Mouse (Mus musculus) kidney, embryonic 14.5 days (tissue): ENCODE results near the gene Aifm2. TPM values are rescaled to one million over a fixed set of nuclear protein-coding genes. Genes with fewer than 3 reads are reported as not detected.
A peak's percentile ranks its signal among the peaks of the same experiment; 100 is the strongest.

ENCODE experiments used
- ATAC-seq: fragments of 200-750 bp; cut with Nextera tagmentation; 2 replicates; pipeline ENCODE4 v1.8.0; 2017; ENCODE audit warnings: moderate number of reproducible peaks, mild to moderate bottlenecking, moderate TSS enrichment, moderate library complexity; ENCODE audit not compliant: low FRiP score, low TSS enrichment
- H3K27ac ChIP-seq: fragments of 300-500 bp; sonication (generic); 2 replicates; pipeline ENCODE4 v1.5.1; 2014; ENCODE audit warnings: low read depth, mild to moderate bottlenecking, low read length, moderate library complexity, mixed read lengths
- H3K27me3 ChIP-seq: fragments of 300-500 bp; sonication (generic); 2 replicates; pipeline ENCODE4 v1.6.1; 2014; ENCODE audit warnings: mild to moderate bottlenecking, low read length; ENCODE audit not compliant: control insufficient read depth, insufficient read depth
- H3K36me3 ChIP-seq: fragments of 300-500 bp; sonication (generic); 2 replicates; pipeline ENCODE4 v1.6.1; 2014; ENCODE audit warnings: low read length, mixed read lengths; ENCODE audit not compliant: control insufficient read depth, insufficient read depth
- H3K4me1 ChIP-seq: fragments of 300-500 bp; sonication (generic); 2 replicates; pipeline ENCODE4 v1.6.1; 2014; ENCODE audit warnings: low read length, mixed read lengths; ENCODE audit not compliant: control insufficient read depth, insufficient read depth
- H3K4me2 ChIP-seq: fragments of 300-500 bp; sonication (generic); replicated peaks from 2 replicates; pipeline ENCODE4 v1.6.1; 2014; ENCODE audit warnings: low read depth, mild to moderate bottlenecking, low read length
- H3K4me3 ChIP-seq: fragments of 300-500 bp; sonication (generic); 2 replicates; pipeline ENCODE4 v1.5.1; 2014; ENCODE audit warnings: mild to moderate bottlenecking, low read length
- H3K9ac ChIP-seq: fragments of 300-500 bp; sonication (generic); 2 replicates; pipeline ENCODE4 v1.6.1; 2014; ENCODE audit warnings: low read depth, mild to moderate bottlenecking, low read length, moderate library complexity
- H3K9me3 ChIP-seq: fragments of 300-500 bp; sonication (generic); 2 replicates; pipeline ENCODE4 v1.6.1; 2016; ENCODE audit warnings: low read length; ENCODE audit not compliant: control insufficient read depth
- WGBS: fragments of 180-500 bp; shearing (Covaris S2); extraction: QIAGEN DNeasy Blood & Tissue Kit; methylation state at CpG from one replicate; pipeline ENCODE4 v1.1.7; 2014; 5-methylcytosine and 5-hydroxymethylcytosine counted together
- polyA plus RNA-seq: library from polyadenylated mRNA; unstranded; fragments of >200 nt; fragmentation: Nextera tagmentation; extraction: Ambion mirVana; gene quantifications from 2 replicates; pipeline ENCODE4 v1.2.1, GENCODE M21; 2014

The Aifm2 gene
- polyA plus RNA-seq, result 10.1 and 15.1 TPM in 2 replicates

DNA sequence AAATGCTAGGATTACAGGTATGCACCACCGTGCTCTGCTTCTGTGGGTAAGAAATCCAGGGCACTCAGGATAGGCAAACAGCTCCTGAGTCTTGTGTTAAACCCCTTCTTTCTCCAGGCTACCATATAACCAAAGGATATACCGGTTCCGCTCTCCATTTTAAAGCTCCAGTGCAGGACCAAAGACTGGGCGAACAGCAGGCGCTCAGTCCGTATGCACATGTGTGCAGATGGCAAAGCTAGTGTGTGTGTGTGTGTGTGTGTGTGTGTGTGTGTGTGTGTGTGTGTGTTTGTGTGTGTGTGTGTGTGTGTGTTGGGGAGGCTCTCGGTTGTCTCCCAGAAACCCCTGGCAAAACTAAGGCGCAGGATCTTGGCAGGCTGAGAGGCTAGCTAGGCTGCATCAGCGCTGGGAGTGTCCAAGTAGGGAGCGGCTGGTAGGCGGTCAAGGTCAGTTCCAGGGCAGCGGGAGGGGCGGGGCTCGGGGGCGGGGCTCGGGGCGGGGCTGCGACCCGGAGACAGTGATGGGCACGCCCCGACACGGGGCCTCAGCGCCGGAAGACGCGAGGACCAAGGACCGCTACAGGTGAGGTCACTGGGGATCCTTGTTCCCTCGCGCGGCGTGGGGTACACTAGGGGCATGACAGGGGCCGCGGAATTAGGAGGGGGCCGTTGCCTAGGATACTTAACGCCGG, at the start of gene Aifm2:
Gene Aifm2, plus strand, starts transcription at position 493 of the 691 bp plus-strand sequence.
- H3K9me3 ChIP-seq, result no peaks in the 10 kb centered on the region
- peak; percentile 94 for ATAC-seq
- peak within 1 kb of the TSS; percentile 64 for H3K4me3 ChIP-seq
- no peaks in the 10 kb centered on the region for H3K36me3 ChIP-seq
- 12% methylated on average over 36 of the region's 36 CpGs for WGBS
- peaks cover 4% of the 10 kb centered on the region; the same call in 1 of the 2 replicates for H3K4me1 ChIP-seq
- H3K27ac ChIP-seq, result no peak within 1 kb of the TSS
- peak within 1 kb of the TSS; percentile 52 for H3K9ac ChIP-seq
- no peaks in the 10 kb centered on the region for H3K27me3 ChIP-seq
- H3K4me2 ChIP-seq, result peak within 1 kb of the TSS; percentile 83

DNA sequence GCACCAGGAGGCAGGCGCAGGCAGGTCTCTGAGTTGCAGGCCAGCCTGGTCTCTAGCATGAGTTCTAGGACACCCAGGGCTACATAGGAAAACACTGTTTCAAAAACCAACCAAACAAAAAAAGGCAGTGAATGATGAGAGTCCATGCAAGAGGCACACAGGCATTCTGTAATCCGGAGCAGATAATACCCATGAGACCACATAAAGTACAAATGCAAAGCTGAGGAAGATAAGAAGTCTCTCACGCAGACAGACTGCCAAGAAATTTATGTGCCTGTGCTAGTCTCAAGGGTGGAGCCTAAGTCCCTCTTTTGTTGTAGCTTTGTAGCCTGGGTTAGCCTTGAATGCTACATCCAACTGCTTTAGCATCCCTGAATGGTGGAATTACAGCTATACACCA, 49.4 kb upstream of the Aifm2 start:
- Histone ChIP-seq H3K9ac (no peak overlapping the region), H3K27ac (no peak overlapping the region), H3K4me3 (no peak overlapping the region), H3K9me3 (no peaks in the 10 kb centered on the region), H3K27me3 (no peaks in the 10 kb centered on the region), H3K36me3 (peaks cover 85% of the 10 kb centered on the region), H3K4me2 (no peak overlapping the region), H3K4me1 (no peaks in the 10 kb centered on the region)
- no peak for ATAC-seq
- 84% methylated on average over 3 of the region's 3 CpGs for WGBS

DNA sequence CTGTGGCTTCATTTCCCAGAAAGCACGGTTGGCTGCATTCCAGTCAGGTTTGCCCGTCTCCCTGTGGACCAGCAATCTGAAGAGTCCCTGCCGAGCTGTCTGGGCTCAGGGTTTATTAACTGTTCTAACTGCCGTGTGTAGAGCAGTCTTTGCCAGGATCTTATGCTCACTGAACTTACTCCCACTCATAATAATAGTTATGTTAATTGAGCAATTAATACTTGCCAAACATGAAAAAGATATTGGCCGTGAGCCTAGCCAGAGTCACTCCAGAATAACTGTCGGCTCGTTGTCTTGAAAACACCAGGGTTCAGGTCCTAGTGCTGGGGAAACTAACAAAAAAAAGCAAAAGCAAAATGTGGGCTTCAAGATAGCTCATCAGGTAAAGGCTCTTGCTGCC, 45.8 kb upstream of the Aifm2 start:
- Histone ChIP-seq H3K9me3 (no peaks in the 10 kb centered on the region), H3K4me3 (no peak overlapping the region), H3K36me3 (peaks cover 90% of the 10 kb centered on the region), H3K4me2 (no peak overlapping the region), H3K4me1 (no peaks in the 10 kb centered on the region), H3K9ac (no peak overlapping the region), H3K27me3 (no peaks in the 10 kb centered on the region), H3K27ac (no peak overlapping the region)
- no peak for ATAC-seq
- WGBS, result 86% methylated on average over 7 of the region's 7 CpGs

DNA sequence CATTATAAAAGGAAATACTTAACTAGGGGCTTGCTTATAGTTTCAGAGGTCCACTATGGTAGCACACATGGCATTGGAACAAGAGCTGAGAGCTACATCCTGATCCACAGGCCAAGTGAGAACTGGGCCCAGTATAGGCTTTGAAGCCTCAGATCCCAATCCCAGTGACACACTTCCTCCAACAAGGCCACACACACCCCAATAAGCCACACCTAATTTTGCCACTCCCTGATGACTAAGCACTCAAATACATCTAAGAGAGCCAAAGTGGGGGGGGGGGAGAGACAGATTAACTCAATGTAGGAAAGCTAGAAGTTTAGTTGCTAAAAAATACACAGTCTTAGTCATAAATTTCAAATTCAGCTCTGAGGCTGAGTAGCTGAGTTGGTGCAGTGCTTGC, 45.2 kb upstream of the Aifm2 start:
- Histone ChIP-seq H3K9ac (no peak overlapping the region), H3K4me3 (no peak overlapping the region), H3K27ac (no peak overlapping the region), H3K4me2 (no peak overlapping the region), H3K9me3 (no peaks in the 10 kb centered on the region), H3K4me1 (no peaks in the 10 kb centered on the region), H3K27me3 (no peaks in the 10 kb centered on the region), H3K36me3 (peaks cover 91% of the 10 kb centered on the region)
- no peak for ATAC-seq

DNA sequence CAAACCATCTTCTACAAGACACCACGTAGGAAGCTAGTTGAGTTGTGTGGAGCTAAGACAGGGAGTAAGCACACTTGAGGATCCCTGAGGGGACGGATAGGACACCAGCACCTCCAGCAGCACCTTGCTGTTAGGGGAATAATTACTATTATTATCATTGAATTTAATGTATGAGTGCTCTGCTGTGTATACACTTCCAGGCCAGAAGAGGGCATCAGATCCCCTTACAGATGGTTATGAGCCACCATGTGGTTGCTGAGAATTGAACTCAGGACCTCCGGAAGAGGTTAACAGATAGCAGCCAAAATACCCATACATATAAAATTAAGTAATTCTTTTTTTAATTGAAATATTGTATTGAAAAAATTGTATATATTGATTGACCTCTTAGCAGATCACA, 44.3 kb upstream of the Aifm2 start:
- no peaks in the 10 kb centered on the region for H3K9me3 ChIP-seq
- H3K27ac ChIP-seq, result no peak overlapping the region
- no peak overlapping the region for H3K4me2 ChIP-seq
- H3K27me3 ChIP-seq, result no peaks in the 10 kb centered on the region
- H3K36me3 ChIP-seq, result peaks cover 88% of the 10 kb centered on the region
- no peak overlapping the region for H3K4me3 ChIP-seq
- H3K9ac ChIP-seq, result no peak overlapping the region
- ATAC-seq, result no peak
- no peaks in the 10 kb centered on the region for H3K4me1 ChIP-seq
- WGBS, result 93% methylated on average over 3 of the region's 3 CpGs

DNA sequence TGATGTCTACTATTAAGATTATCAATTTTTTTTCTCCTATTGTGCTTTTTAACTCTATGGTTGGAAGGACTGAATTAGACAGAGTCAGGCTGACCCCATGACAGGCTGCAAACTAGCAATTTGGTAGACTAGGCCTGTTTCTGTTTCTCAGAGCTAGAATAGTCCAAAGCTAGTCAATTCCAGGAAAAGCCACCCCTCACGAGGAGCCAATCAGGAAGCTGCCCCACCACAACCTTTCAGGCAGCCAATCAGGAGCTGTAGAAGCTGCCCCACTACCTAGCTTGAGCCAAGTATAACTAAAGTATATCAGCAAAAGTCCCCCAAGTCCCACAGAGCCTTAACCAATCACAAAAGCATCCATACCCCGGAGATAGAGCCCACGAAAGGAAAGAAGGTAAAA, 39.1 kb upstream of the Aifm2 start:
- Histone ChIP-seq H3K36me3 (peaks cover 42% of the 10 kb centered on the region), H3K4me2 (no peak overlapping the region), H3K9ac (no peak overlapping the region), H3K9me3 (no peaks in the 10 kb centered on the region), H3K4me1 (no peaks in the 10 kb centered on the region; the same call in 1 of the 2 replicates), H3K4me3 (no peak overlapping the region), H3K27me3 (no peaks in the 10 kb centered on the region), H3K27ac (no peak overlapping the region)
- ATAC-seq, result no peak
- 81% methylated on average over 3 of the region's 3 CpGs for WGBS

DNA sequence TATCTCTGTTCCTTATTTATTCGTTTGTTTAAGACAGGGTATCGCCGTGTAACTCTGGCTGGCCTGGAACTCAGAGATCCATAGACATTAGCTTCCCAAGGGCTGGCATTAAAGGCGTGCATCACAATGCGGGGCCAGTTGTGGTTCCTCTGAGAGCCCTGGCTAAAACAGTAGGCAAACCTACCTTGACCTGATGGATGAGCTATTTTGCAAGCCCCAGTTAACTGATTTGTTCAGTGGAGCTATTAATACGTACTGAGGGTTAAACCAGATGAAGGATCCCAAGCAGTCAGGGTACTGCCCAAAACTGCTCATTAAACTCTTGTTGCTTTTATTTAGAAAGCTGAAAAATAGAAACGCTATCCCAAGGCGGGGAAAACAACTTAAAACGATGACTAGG, 35.5 kb upstream of the Aifm2 start:
- Histone ChIP-seq H3K9ac (peak overlapping the region; percentile 69), H3K4me2 (peak overlapping the region; percentile 64), H3K4me3 (peak overlapping the region; percentile 95), H3K27ac (peak overlapping the region; percentile 71; the same call in 1 of the 2 replicates), H3K9me3 (no peaks in the 10 kb centered on the region), H3K4me1 (peaks cover 7% of the 10 kb centered on the region; the same call in 1 of the 2 replicates), H3K27me3 (no peaks in the 10 kb centered on the region), H3K36me3 (peaks cover 14% of the 10 kb centered on the region)
- WGBS, result 35% methylated on average over 9 of the region's 9 CpGs
- ATAC-seq, result no peak

DNA sequence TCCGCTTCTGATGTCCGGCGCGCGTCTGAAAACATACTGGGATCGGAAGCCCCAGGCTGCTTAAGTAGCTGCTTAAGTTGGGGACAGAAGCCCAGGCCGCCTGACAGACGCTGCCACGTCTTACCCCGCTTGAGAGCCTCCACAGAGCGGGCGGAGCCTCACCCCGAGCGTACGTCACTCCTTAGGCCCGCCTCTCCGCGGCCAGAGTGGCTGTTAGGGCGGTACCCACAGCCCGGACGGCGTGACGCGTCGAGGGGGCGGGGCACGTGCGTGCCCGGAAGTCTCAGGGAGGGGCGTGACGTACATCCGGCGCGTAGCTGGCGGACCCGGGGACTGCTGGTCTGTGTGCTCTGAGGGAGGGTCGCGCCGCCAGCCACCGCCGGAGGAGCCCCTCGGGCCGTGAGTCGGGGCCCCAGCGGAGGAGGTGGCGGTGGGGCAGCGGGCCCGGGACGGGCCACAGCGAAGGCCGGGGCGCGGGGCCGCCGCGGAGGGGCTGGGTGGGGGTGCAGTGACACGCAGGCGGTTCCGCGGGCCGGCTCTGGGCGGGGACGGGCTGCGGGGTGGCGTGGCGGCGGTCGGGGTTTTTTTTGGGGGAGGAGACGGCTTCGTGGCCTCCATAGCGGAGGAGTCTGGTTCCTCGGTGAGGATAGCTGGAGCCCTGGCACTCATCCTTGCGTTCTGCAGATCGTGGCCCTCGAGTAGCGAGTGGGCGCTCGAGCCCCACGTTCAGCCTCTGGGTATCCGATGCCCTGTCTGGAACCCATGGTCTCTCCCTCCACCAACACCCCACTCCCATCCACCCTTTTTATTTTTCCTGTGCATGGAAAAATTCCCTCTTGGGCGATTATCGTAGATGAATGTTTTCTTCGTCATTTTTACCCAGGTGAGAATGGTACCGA, 34.8 kb upstream of the Aifm2 start, which contains the start of gene Sar1a:
Gene Sar1a, plus strand, starts transcription at position 285 of the 899 bp plus-strand sequence.
- peaks cover 14% of the 10 kb centered on the region for H3K36me3 ChIP-seq
- WGBS, result under 1% methylated on average over 68 of the region's 84 CpGs

DNA sequence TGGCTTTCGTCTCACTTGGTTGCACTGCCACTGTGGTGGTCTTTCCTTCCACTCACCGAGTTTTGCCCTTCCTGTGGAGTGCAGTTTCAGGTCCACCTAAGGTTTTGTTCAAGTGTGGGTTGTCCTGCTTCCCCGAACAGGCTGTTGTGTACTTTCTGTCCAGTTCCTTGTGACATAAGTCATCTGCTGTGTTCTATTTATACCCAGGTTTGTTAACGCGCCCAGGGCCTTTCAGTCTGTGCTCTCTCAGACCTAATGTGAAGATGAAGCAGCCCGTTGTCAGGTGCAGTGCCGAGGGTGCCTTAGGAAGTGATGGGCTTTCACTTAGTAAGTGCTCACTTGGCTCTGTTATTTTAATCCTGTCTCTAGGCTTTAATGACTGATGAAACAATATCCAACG, 25.7 kb upstream of the Aifm2 start:
- Histone ChIP-seq H3K36me3 (peaks cover 84% of the 10 kb centered on the region), H3K9me3 (no peaks in the 10 kb centered on the region), H3K4me2 (no peak overlapping the region), H3K4me3 (no peak overlapping the region), H3K4me1 (no peaks in the 10 kb centered on the region), H3K9ac (no peak overlapping the region), H3K27me3 (no peaks in the 10 kb centered on the region), H3K27ac (no peak overlapping the region)
- 86% methylated on average over 8 of the region's 8 CpGs for WGBS
- ATAC-seq, result no peak

More for the DNA sequence above, 34.8 kb upstream of the Aifm2 start, which contains the start of gene Sar1a:
- ATAC-seq, result peak; percentile 100
- Histone ChIP-seq H3K9ac (peak within 1 kb of the TSS; percentile 95), H3K27me3 (no peaks in the 10 kb centered on the region), H3K4me1 (peaks cover 7% of the 10 kb centered on the region; the same call in 1 of the 2 replicates), H3K9me3 (no peaks in the 10 kb centered on the region), H3K4me2 (peak within 1 kb of the TSS; percentile 73), H3K4me3 (peak within 1 kb of the TSS; percentile 95), H3K27ac (peak within 1 kb of the TSS; percentile 76; the same call in 1 of the 2 replicates)
